Mouse (Mus musculus) intestine, embryonic 15.5 days (tissue): ENCODE measurements around the gene Znfx1. TPM values are rescaled to one million over a fixed set of nuclear protein-coding genes. Genes with fewer than 3 reads are reported as not detected.
"Not testable (repeated sequence)": the region's sequence is repeated elsewhere in the genome, so short reads cannot be mapped to it uniquely, and the experiment has no call there.

ENCODE experiments used
- ATAC-seq: fragments of 200-750 bp; cut with Nextera tagmentation; 2 replicates; pipeline ENCODE4 v1.8.0; 2017; ENCODE audit warnings: moderate TSS enrichment, moderate library complexity
- H3K27ac ChIP-seq: fragments of 300-500 bp; sonication (generic); 2 replicates; pipeline ENCODE4 v1.5.1; 2015; ENCODE audit warnings: mild to moderate bottlenecking, inconsistent platforms
- H3K27me3 ChIP-seq: fragments of 300-500 bp; sonication (generic); replicated peaks from 2 replicates; pipeline ENCODE4 v1.6.1; 2015; ENCODE audit warnings: inconsistent platforms
- H3K36me3 ChIP-seq: fragments of 300-500 bp; sonication (generic); 2 replicates; pipeline ENCODE4 v1.6.1; 2015; ENCODE audit warnings: inconsistent platforms
- H3K4me1 ChIP-seq: fragments of 300-500 bp; sonication (generic); replicated peaks from 2 replicates; pipeline ENCODE4 v1.6.1; 2015; ENCODE audit warnings: inconsistent platforms
- H3K4me2 ChIP-seq: fragments of 300-500 bp; sonication (generic); replicated peaks from 2 replicates; pipeline ENCODE4 v1.6.1; 2015; ENCODE audit warnings: mild to moderate bottlenecking, inconsistent platforms
- H3K4me3 ChIP-seq: fragments of 300-500 bp; sonication (generic); replicated peaks from 2 replicates; pipeline ENCODE4 v1.5.1; 2015; ENCODE audit warnings: inconsistent platforms
- H3K9ac ChIP-seq: fragments of 300-500 bp; sonication (generic); 2 replicates; pipeline ENCODE4 v1.6.1; 2015; ENCODE audit warnings: inconsistent platforms
- H3K9me3 ChIP-seq: fragments of 300-500 bp; sonication (generic); 2 replicates; pipeline ENCODE4 v1.6.1; 2016; ENCODE audit warnings: inconsistent platforms
- WGBS: fragments of 180-500 bp; shearing (Covaris S2); methylation state at CpG from one replicate; pipeline ENCODE4 v1.1.7; 2015; 5-methylcytosine and 5-hydroxymethylcytosine counted together
- polyA plus RNA-seq: library from polyadenylated mRNA; unstranded; fragments of >200 nt; fragmentation: Nextera tagmentation; extraction: Ambion mirVana; gene quantifications from 2 replicates; pipeline ENCODE4 v1.2.1, GENCODE M21; 2015

Znfx1 gene
- polyA plus RNA-seq, 1 experiment from 2014 or later: 7.8 TPM

GRCm38 (mm10) chr2:167038297-167038696 lies 24.5 kb downstream of the Znfx1 start:
- no peak overlapping the region for H3K9ac ChIP-seq

GRCm38 (mm10) chr2:167037710-167038109 lies 25.1 kb downstream of the Znfx1 start:
- WGBS: 93% methylated on average over 12 of the region's 12 CpGs
- H3K9ac ChIP-seq: no peak overlapping the region
- H3K27ac ChIP-seq: no peak overlapping the region
- H3K27me3 ChIP-seq: no peaks in the 10 kb centered on the region
- H3K36me3 ChIP-seq: peaks cover 67% of the 10 kb centered on the region
- no peaks in the 10 kb centered on the region for H3K4me1 ChIP-seq
- ATAC-seq: no peak
- H3K9me3 ChIP-seq: no peaks in the 10 kb centered on the region
- H3K4me2 ChIP-seq: no peak overlapping the region
- H3K4me3 ChIP-seq: no peak overlapping the region

More at GRCm38 (mm10) chr2:167038297-167038696, 24.5 kb downstream of the Znfx1 start:
- H3K4me1 ChIP-seq: no peaks in the 10 kb centered on the region
- 93% methylated on average over 6 of the region's 6 CpGs for WGBS
- H3K9me3 ChIP-seq: no peaks in the 10 kb centered on the region
- no peak overlapping the region for H3K4me3 ChIP-seq
- H3K36me3 ChIP-seq: peaks cover 73% of the 10 kb centered on the region
- no peak for ATAC-seq
- no peak overlapping the region for H3K4me2 ChIP-seq
- no peaks in the 10 kb centered on the region for H3K27me3 ChIP-seq
- no peak overlapping the region for H3K27ac ChIP-seq

- Histone ChIP-seq H3K9me3 (no peaks in the 10 kb centered on the region), H3K36me3 (peaks cover 55% of the 10 kb centered on the region)
- 95% methylated on average over 4 of the region's 4 CpGs for WGBS
Measured at GRCm38 (mm10) chr2:167030507-167030906, 32.3 kb downstream of the Znfx1 start.

GRCm38 (mm10) chr2:167028553-167028952 lies 34.3 kb downstream of the Znfx1 start:
- Histone ChIP-seq H3K36me3 (peaks cover 59% of the 10 kb centered on the region), H3K9me3 (no peaks in the 10 kb centered on the region), H3K9ac (no peak overlapping the region), H3K27ac (no peak overlapping the region), H3K4me2 (no peak overlapping the region), H3K4me1 (no peaks in the 10 kb centered on the region), H3K27me3 (no peaks in the 10 kb centered on the region), H3K4me3 (no peak overlapping the region)
- 95% methylated on average over 7 of the region's 7 CpGs for WGBS
- ATAC-seq: no peak

More at GRCm38 (mm10) chr2:167030507-167030906, 32.3 kb downstream of the Znfx1 start:
- H3K27ac ChIP-seq: no peak overlapping the region
- H3K4me2 ChIP-seq: no peak overlapping the region
- H3K4me1 ChIP-seq: no peaks in the 10 kb centered on the region
- ATAC-seq: no peak
- no peaks in the 10 kb centered on the region for H3K27me3 ChIP-seq
- no peak overlapping the region for H3K4me3 ChIP-seq
- no peak overlapping the region for H3K9ac ChIP-seq

- no peak for ATAC-seq
- H3K27ac ChIP-seq: no peak overlapping the region
- H3K9me3 ChIP-seq: no peaks in the 10 kb centered on the region
- H3K36me3 ChIP-seq: peaks cover 34% of the 10 kb centered on the region
- WGBS: 90% methylated on average over 10 of the region's 10 CpGs
- H3K4me2 ChIP-seq: no peak overlapping the region
- H3K4me3 ChIP-seq: no peak overlapping the region
- H3K27me3 ChIP-seq: no peaks in the 10 kb centered on the region
- no peak overlapping the region for H3K9ac ChIP-seq
- H3K4me1 ChIP-seq: peaks cover 12% of the 10 kb centered on the region
Measured at GRCm38 (mm10) chr2:167019396-167019795, 43.4 kb downstream of the Znfx1 start.

- Histone ChIP-seq H3K27me3 (no peaks in the 10 kb centered on the region), H3K4me3 (peak overlapping the region; percentile 84), H3K36me3 (peaks cover 20% of the 10 kb centered on the region), H3K9ac (peak overlapping the region; percentile 79), H3K27ac (no peak overlapping the region), H3K4me1 (peaks cover 12% of the 10 kb centered on the region), H3K4me2 (peak overlapping the region; percentile 83), H3K9me3 (no peaks in the 10 kb centered on the region)
- 0% methylated on average over 21 of the region's 21 CpGs for WGBS
- peak; percentile 80 for ATAC-seq
Measured at GRCm38 (mm10) chr2:167015382-167015718, 47.5 kb downstream of the Znfx1 start.

GRCm38 (mm10) chr2:167014702-167015381 lies 48.0 kb downstream of the Znfx1 start, which contains the start of gene Ddx27:
Gene Ddx27 (plus strand): TSS chr2:167015193.
- H3K9me3 ChIP-seq: no peaks in the 10 kb centered on the region
- H3K4me1 ChIP-seq: peaks cover 12% of the 10 kb centered on the region
- peak within 1 kb of the TSS; percentile 74; the same call in 1 of the 2 replicates for H3K27ac ChIP-seq
- H3K9ac ChIP-seq: peak within 1 kb of the TSS; percentile 79
- peaks cover 15% of the 10 kb centered on the region for H3K36me3 ChIP-seq
- peak; percentile 94 for ATAC-seq
- peak within 1 kb of the TSS; percentile 84 for H3K4me3 ChIP-seq
- H3K4me2 ChIP-seq: peak within 1 kb of the TSS; percentile 83
- H3K27me3 ChIP-seq: no peaks in the 10 kb centered on the region
- WGBS: 1% methylated on average over 37 of the region's 37 CpGs

GRCm38 (mm10) chr2:167010546-167010945 lies 52.3 kb downstream of the Znfx1 start:
- Histone ChIP-seq H3K4me3 (no peak overlapping the region), H3K9me3 (no peaks in the 10 kb centered on the region), H3K9ac (no peak overlapping the region), H3K27me3 (no peaks in the 10 kb centered on the region), H3K36me3 (no peaks in the 10 kb centered on the region), H3K4me1 (peaks cover under 1% of the 10 kb centered on the region; the same call in 1 of the 2 replicates), H3K27ac (no peak overlapping the region), H3K4me2 (no peak overlapping the region)
- WGBS: 84% methylated on average over 3 of the region's 3 CpGs
- ATAC-seq: no peak

- H3K9ac ChIP-seq: no peak overlapping the region
- no peak for ATAC-seq
- H3K4me1 ChIP-seq: 0 out of 2 replicates have a peak, but pooled peaks cover under 1% of the 10 kb centered on the region
- H3K4me2 ChIP-seq: no peak overlapping the region
- no peaks in the 10 kb centered on the region for H3K9me3 ChIP-seq
- no peak overlapping the region for H3K4me3 ChIP-seq
- WGBS: 74% methylated on average over 4 of the region's 4 CpGs
- H3K27ac ChIP-seq: no peak overlapping the region
- no peaks in the 10 kb centered on the region for H3K36me3 ChIP-seq
- H3K27me3 ChIP-seq: no peaks in the 10 kb centered on the region
Measured at GRCm38 (mm10) chr2:167009483-167009882, 53.3 kb downstream of the Znfx1 start.

- H3K9me3 ChIP-seq, H3K4me3 ChIP-seq, H3K4me2 ChIP-seq, H3K27me3 ChIP-seq, H3K4me1 ChIP-seq, H3K27ac ChIP-seq, H3K9ac ChIP-seq, H3K36me3 ChIP-seq: not testable (repeated sequence)
- ATAC-seq: 0 out of 2 replicates have a peak, but pooled peaks have one; percentile 36
- WGBS: 68% methylated on average over 4 of the region's 4 CpGs
Measured at GRCm38 (mm10) chr2:167007565-167007964, 55.2 kb downstream of the Znfx1 start.

GRCm38 (mm10) chr2:167007001-167007491 lies 55.8 kb downstream of the Znfx1 start:
- ATAC-seq: no peak
- 70% methylated on average over 13 of the region's 13 CpGs for WGBS
- no peaks in the 10 kb centered on the region for H3K36me3 ChIP-seq
- no peaks in the 10 kb centered on the region for H3K9me3 ChIP-seq
- H3K4me2 ChIP-seq: no peak overlapping the region
- no peak overlapping the region for H3K4me3 ChIP-seq
- H3K4me1 ChIP-seq: 0 out of 2 replicates have a peak, but pooled peaks cover 2% of the 10 kb centered on the region
- H3K27ac ChIP-seq: no peak overlapping the region
- H3K27me3 ChIP-seq: no peaks in the 10 kb centered on the region
- H3K9ac ChIP-seq: no peak overlapping the region

GRCm38 (mm10) chr2:167006355-167006754 lies 56.5 kb downstream of the Znfx1 start:
- H3K9me3 ChIP-seq: no peaks in the 10 kb centered on the region
- H3K36me3 ChIP-seq: no peaks in the 10 kb centered on the region
- peak; percentile 49; the same call in 1 of the 2 replicates for ATAC-seq
- H3K27me3 ChIP-seq: no peaks in the 10 kb centered on the region
- H3K4me2 ChIP-seq: no peak overlapping the region
- H3K4me3 ChIP-seq: no peak overlapping the region
- no peak overlapping the region for H3K27ac ChIP-seq
- 0 out of 2 replicates have a peak, but pooled peaks cover 2% of the 10 kb centered on the region for H3K4me1 ChIP-seq
- 82% methylated on average over 2 of the region's 2 CpGs for WGBS
- H3K9ac ChIP-seq: no peak overlapping the region
